Mouse (Mus musculus) heart, embryonic 11.5 days (tissue): ENCODE measurements at regions not wholly inside any gene's neighbourhood (a gene's known extent, or its start where the extent isn't known, plus 50 kb on each side); places are given as distances from the start of the nearest gene placed in this dataset.
A peak's percentile ranks its signal among the peaks of the same experiment; 100 is the strongest.

Experiments
- ATAC-seq: fragments of 200-750 bp; cut with Nextera tagmentation; replicated peaks from 2 replicates; pipeline ENCODE4 v1.8.0; 2017; ENCODE audit warnings: moderate library complexity; ENCODE audit not compliant: insufficient number of reproducible peaks, low FRiP score, low TSS enrichment
- H3K27ac ChIP-seq: fragments of 300-500 bp; sonication (generic); 2 replicates; pipeline ENCODE4 v1.5.1; 2014; ENCODE audit warnings: mild to moderate bottlenecking, low read depth, low read length
- H3K27me3 ChIP-seq: fragments of 300-500 bp; sonication (generic); 2 replicates; pipeline ENCODE4 v1.6.1; 2014; ENCODE audit warnings: mild to moderate bottlenecking, low read length, mixed read lengths; ENCODE audit not compliant: control insufficient read depth, insufficient read depth
- H3K36me3 ChIP-seq: fragments of 300-500 bp; sonication (generic); 2 replicates; pipeline ENCODE4 v1.6.1; 2014; ENCODE audit warnings: mild to moderate bottlenecking, low read length, moderate library complexity, mixed read lengths; ENCODE audit not compliant: control insufficient read depth, insufficient read depth
- H3K4me1 ChIP-seq: fragments of 300-500 bp; sonication (generic); 2 replicates; pipeline ENCODE4 v1.6.1; 2014; ENCODE audit warnings: low read length; ENCODE audit not compliant: control insufficient read depth, insufficient read depth
- H3K4me2 ChIP-seq: fragments of 300-500 bp; sonication (generic); 2 replicates; pipeline ENCODE4 v1.6.1; 2014; ENCODE audit warnings: mild to moderate bottlenecking, moderate library complexity
- H3K4me3 ChIP-seq: fragments of 300-500 bp; sonication (generic); 2 replicates; pipeline ENCODE4 v1.5.1; 2014; ENCODE audit warnings: low read depth, low read length
- H3K9ac ChIP-seq: fragments of 300-500 bp; sonication (generic); 2 replicates; pipeline ENCODE4 v1.6.1; 2014; ENCODE audit warnings: mild to moderate bottlenecking, low read depth, low read length, moderate library complexity
- H3K9me3 ChIP-seq: fragments of 300-500 bp; sonication (generic); replicated peaks from 2 replicates; pipeline ENCODE4 v1.6.1; 2016; ENCODE audit warnings: low read length; ENCODE audit not compliant: control insufficient read depth
- WGBS: fragments of 180-500 bp; shearing (Covaris S2); extraction: QIAGEN DNeasy Blood & Tissue Kit; methylation state at CpG from one replicate; pipeline ENCODE4 v1.1.7; 2014; ENCODE audit not compliant: insufficient replicate concordance; 5-methylcytosine and 5-hydroxymethylcytosine counted together

DNA sequence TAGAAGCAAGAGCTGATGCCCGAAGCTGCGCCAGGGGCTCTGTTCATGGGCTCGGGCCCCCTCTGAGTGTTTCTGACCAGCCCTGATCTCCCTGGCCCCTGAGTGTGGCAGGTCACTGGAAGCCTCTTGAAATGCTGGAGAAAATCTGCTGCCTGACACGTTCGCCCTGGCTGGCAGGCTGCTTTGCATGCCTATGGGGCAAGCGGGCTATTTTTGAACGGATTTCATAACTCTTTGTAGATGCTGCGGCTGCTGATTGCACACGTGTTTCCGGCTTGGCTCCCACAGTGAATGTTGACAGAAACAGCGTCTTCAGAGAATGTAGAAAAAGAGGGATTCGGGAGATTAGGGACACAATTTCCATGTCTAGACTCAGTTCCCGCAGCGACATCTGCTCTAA, 201.4 kb upstream of the Egln3 start:
- Histone ChIP-seq H3K4me3 (peak overlapping the region; percentile 13; the same call in 1 of the 2 replicates), H3K9me3 (peaks cover 2% of the 10 kb centered on the region; the same call in 1 of the 2 replicates), H3K9ac (peak overlapping the region; percentile 47; the same call in 1 of the 2 replicates), H3K4me2 (peak overlapping the region; percentile 54), H3K27ac (peak overlapping the region; percentile 29; the same call in 1 of the 2 replicates), H3K27me3 (no peaks in the 10 kb centered on the region), H3K4me1 (peaks cover 3% of the 10 kb centered on the region; the same call in 1 of the 2 replicates), H3K36me3 (no peaks in the 10 kb centered on the region)
- ATAC-seq = no peak
- WGBS = 35% methylated on average over 14 of the region's 14 CpGs

DNA sequence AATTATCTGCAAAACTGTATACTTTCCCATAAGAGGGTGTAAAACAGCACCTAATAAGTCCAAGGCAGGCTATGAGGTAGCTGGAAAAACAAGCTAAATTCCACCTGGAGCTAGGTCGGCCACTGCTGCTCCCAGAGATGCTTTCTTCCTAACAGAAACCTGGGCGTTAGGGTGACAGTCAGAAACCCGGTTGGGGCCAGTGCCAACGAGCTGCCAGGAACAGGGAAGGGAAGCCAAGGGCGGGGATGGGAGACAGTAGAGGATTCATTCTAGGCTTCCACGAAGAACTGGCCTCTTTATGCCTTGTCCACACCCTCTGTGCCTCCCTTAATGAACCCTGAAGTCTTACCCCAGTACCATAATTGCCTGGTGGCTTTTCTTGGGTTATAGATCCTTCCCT, 198.9 kb upstream of the Egln3 start:
- no peaks in the 10 kb centered on the region for H3K36me3 ChIP-seq
- H3K27me3 ChIP-seq = no peaks in the 10 kb centered on the region
- H3K27ac ChIP-seq = no peak overlapping the region
- no peak overlapping the region for H3K9ac ChIP-seq
- 74% methylated on average over 6 of the region's 6 CpGs for WGBS
- peaks cover 2% of the 10 kb centered on the region; the same call in 1 of the 2 replicates for H3K9me3 ChIP-seq
- H3K4me3 ChIP-seq = no peak overlapping the region
- H3K4me2 ChIP-seq = no peak overlapping the region
- ATAC-seq = no peak
- peaks cover 4% of the 10 kb centered on the region; the same call in 1 of the 2 replicates for H3K4me1 ChIP-seq

DNA sequence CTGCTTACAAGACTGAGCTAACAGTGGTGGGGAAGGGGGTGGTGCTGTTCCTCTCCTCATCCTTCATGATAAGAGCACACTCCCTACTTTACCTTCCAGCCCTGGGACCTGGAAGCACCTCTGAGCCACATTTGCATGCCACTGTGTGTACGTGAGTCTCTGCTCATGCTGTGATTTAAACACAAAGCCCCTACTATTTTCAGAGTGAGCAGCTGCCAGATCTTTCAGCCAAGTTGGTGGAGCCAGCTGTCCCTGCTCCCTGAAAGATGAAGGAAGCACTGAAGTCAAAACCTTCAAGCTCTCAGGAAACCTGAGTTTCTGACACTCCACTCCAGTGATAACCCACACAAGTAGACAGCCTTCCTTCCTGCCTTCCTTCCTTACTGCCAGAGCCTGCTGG, 198.0 kb upstream of the Egln3 start:
- Histone ChIP-seq H3K27me3 (no peaks in the 10 kb centered on the region), H3K9me3 (peaks cover 2% of the 10 kb centered on the region; the same call in 1 of the 2 replicates), H3K4me2 (no peak overlapping the region), H3K4me1 (peaks cover 7% of the 10 kb centered on the region; the same call in 1 of the 2 replicates), H3K9ac (no peak overlapping the region), H3K27ac (no peak overlapping the region), H3K36me3 (no peaks in the 10 kb centered on the region), H3K4me3 (no peak overlapping the region)
- 52% methylated on average over 1 of the region's 1 CpGs for WGBS
- no peak for ATAC-seq

DNA sequence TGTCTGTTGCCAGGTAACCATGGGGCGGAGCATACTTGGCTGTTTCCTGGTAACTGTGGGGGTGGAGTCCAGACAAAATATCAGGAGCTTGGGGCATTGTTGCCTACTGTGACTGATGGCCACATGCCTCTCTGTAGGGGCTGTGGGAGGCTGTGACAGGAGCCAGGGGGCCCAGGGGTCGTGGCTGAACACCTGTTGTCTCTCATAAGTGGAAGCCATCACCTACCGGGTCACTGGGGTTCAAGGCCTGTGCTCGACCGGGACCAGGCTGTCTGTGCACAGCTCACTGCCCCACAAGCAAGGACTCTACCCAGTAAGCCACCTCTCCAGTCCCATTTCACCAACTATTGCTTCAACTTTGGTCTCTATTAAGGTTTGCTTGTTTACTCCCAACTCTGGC, 196.4 kb upstream of the Egln3 start:
- H3K36me3 ChIP-seq = no peaks in the 10 kb centered on the region
- H3K27me3 ChIP-seq = no peaks in the 10 kb centered on the region
- no peak overlapping the region for H3K4me2 ChIP-seq
- WGBS = 75% methylated on average over 5 of the region's 5 CpGs
- no peak for ATAC-seq
- no peak overlapping the region for H3K4me3 ChIP-seq
- no peak overlapping the region for H3K9ac ChIP-seq
- H3K9me3 ChIP-seq = peaks cover 2% of the 10 kb centered on the region; the same call in 1 of the 2 replicates
- peaks cover 7% of the 10 kb centered on the region; the same call in 1 of the 2 replicates for H3K4me1 ChIP-seq
- H3K27ac ChIP-seq = no peak overlapping the region

DNA sequence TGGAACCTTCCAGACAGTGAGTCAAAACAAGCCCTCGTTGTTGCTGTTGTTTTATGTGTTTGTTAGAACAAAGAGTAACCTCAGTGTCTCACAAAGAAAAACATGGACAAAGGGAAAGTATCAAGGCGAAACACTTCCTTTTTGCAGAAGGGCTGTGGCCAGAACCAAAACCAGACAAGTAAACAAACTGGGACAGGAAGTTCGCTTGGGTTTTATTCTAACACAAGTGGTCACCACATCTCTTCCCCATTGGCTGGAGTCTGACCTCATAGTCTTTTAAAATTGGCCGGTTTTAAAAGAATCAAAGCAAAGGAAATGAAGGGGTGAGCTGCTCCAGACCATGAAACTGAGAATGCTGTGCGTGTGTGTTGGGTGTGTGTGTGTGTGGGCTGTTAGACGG, 194.4 kb upstream of the Egln3 start:
- no peaks in the 10 kb centered on the region for H3K9me3 ChIP-seq
- H3K36me3 ChIP-seq = no peaks in the 10 kb centered on the region
- H3K9ac ChIP-seq = no peak overlapping the region
- H3K4me1 ChIP-seq = peaks cover 4% of the 10 kb centered on the region; the same call in 1 of the 2 replicates
- no peak overlapping the region for H3K4me3 ChIP-seq
- no peaks in the 10 kb centered on the region for H3K27me3 ChIP-seq
- H3K4me2 ChIP-seq = no peak overlapping the region
- 69% methylated on average over 6 of the region's 6 CpGs for WGBS
- H3K27ac ChIP-seq = no peak overlapping the region
- ATAC-seq = no peak

DNA sequence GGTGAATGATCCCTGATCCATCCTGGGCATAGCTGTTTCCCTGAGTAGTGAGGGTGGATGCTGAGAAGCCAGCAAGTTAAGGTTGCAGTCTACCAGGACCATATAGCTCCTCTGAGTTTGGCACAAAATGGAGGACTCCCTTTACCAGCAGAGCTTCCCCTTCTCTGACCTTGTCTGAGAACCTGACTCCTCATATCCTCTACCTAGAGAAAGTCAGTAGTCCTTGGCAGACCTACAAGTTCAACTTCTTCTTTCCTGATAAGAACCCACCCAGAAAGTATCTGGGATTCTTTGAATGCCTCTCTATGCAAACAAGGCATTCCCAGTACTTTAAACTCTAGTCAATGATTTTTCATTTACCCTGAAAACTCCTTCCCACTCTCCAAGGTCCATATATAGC, 193.3 kb upstream of the Egln3 start:
- Histone ChIP-seq H3K4me3 (no peak overlapping the region), H3K9me3 (no peaks in the 10 kb centered on the region), H3K27me3 (no peaks in the 10 kb centered on the region), H3K27ac (no peak overlapping the region), H3K36me3 (no peaks in the 10 kb centered on the region), H3K4me2 (no peak overlapping the region), H3K9ac (no peak overlapping the region), H3K4me1 (peaks cover 4% of the 10 kb centered on the region; the same call in 1 of the 2 replicates)
- no peak for ATAC-seq

DNA sequence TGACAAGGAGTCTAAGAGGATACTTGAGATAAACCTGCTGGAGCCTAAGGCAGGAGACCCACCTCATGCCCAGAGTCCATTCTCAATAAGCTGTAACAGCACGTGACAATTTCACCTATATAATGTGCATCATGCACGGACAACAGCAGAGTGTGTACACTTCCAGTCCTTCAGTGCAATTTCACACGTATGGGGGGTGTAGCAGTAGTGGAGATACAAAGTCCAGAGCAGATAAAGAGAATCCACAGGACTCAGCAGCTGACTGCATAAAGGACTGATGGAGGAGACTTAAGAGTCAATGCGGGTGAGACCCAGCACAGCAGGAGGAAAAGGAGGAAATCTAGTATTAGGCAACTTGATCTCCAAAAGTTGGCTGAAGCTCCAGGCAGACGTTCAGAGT, 192.7 kb upstream of the Egln3 start:
- H3K9me3 ChIP-seq = no peaks in the 10 kb centered on the region
- no peak overlapping the region for H3K27ac ChIP-seq
- 51% methylated on average over 5 of the region's 5 CpGs for WGBS
- H3K4me1 ChIP-seq = peaks cover 4% of the 10 kb centered on the region; the same call in 1 of the 2 replicates
- H3K9ac ChIP-seq = no peak overlapping the region
- H3K36me3 ChIP-seq = no peaks in the 10 kb centered on the region
- no peaks in the 10 kb centered on the region for H3K27me3 ChIP-seq
- no peak overlapping the region for H3K4me2 ChIP-seq
- H3K4me3 ChIP-seq = no peak overlapping the region
- ATAC-seq = no peak

DNA sequence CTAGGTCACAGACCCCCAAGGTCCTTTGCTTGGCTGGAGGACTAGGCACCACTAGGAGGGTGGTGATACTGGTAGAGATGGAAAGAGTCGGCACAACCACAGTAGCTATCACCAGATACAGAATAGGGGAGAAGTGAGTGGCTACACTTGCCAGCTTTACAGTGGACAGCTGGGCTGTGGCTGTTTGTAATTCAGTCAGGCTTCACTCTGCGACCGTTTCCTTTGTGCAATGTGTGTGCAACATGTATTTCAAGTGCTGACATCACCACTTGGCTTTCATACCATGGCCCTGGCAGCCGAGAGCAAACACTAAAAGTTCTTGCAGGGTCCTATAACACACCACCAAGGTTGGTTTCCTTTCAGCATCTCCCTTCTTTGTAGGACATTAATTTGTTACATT, 181.7 kb upstream of the Egln3 start:
- no peak; the same call in 1 of the 2 replicates for ATAC-seq
- H3K27ac ChIP-seq = no peak overlapping the region

DNA sequence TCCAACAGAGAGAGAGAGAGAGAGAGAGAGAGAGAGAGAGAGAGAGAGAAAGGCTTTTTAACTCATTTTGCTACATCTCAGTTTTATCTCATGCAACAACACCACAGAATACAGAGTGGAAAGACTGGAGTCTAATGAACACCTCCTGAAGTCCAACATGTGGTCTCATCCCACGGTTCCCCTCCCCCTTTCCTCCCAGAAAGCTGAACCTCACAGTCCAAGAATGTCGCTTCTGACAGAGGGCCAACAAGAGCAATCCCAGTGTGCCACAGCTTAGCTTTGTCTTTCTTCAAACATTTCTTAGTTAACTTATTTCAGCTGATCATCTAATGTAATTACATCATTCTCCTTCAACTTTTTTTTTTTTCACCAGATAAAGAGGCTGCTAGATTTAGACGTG, 180.5 kb upstream of the Egln3 start:
- H3K4me2 ChIP-seq = no peak overlapping the region
- H3K27ac ChIP-seq = no peak overlapping the region
- ATAC-seq = no peak
- no peaks in the 10 kb centered on the region for H3K9me3 ChIP-seq
- no peaks in the 10 kb centered on the region for H3K27me3 ChIP-seq
- no peaks in the 10 kb centered on the region for H3K4me1 ChIP-seq
- no peak overlapping the region for H3K9ac ChIP-seq
- H3K4me3 ChIP-seq = no peak overlapping the region
- WGBS = 44% methylated on average over 3 of the region's 3 CpGs
- no peaks in the 10 kb centered on the region for H3K36me3 ChIP-seq

More for the DNA sequence above, 181.7 kb upstream of the Egln3 start:
- no peak overlapping the region for H3K4me3 ChIP-seq
- 38% methylated on average over 4 of the region's 4 CpGs for WGBS
- no peaks in the 10 kb centered on the region for H3K27me3 ChIP-seq
- H3K4me1 ChIP-seq = no peaks in the 10 kb centered on the region
- no peaks in the 10 kb centered on the region for H3K9me3 ChIP-seq
- H3K4me2 ChIP-seq = no peak overlapping the region
- H3K36me3 ChIP-seq = no peaks in the 10 kb centered on the region
- H3K9ac ChIP-seq = no peak overlapping the region
